Mouse (Mus musculus) liver, adult 2 months (tissue): ENCODE measurements around the gene Syne2. TPM values are rescaled to one million over a fixed set of nuclear protein-coding genes. Genes with fewer than 3 reads are reported as not detected.

Experiments
- DNase-seq: peaks from one replicate; pipeline ENCODE4 v3.0.0-alpha.2; 2011; ENCODE audit warnings: low read depth, low spot score; ENCODE audit errors: extremely low read depth
- H3K27ac ChIP-seq: fragments of 200-500 bp; replicated peaks from 2 replicates; pipeline ENCODE4 v1.5.1; 2012; ENCODE audit warnings: low read depth, mild to moderate bottlenecking, control low read depth, inconsistent platforms, low read length; ENCODE audit not compliant: insufficient read depth
- H3K27me3 ChIP-seq: fragments of 200-500 bp; 2 replicates; pipeline ENCODE4 v1.6.1; 2012; ENCODE audit warnings: mild to moderate bottlenecking, moderate library complexity, low read length, inconsistent platforms; ENCODE audit not compliant: control insufficient read depth, insufficient read depth
- H3K36me3 ChIP-seq: fragments of 200-500 bp; 2 replicates; pipeline ENCODE4 v1.6.1; 2012; ENCODE audit warnings: low read length, inconsistent platforms; ENCODE audit not compliant: control insufficient read depth, insufficient read depth
- H3K4me1 ChIP-seq: fragments of 200-500 bp; 2 replicates; pipeline ENCODE4 v1.6.1; 2011; ENCODE audit warnings: low read length; ENCODE audit not compliant: control insufficient read depth, insufficient read depth
- H3K4me3 ChIP-seq: fragments of 200-500 bp; 2 replicates; pipeline ENCODE4 v1.5.1; 2011; ENCODE audit warnings: low read depth, mild to moderate bottlenecking, control low read depth, low read length, moderate library complexity; ENCODE audit not compliant: insufficient read depth
- H3K79me2 ChIP-seq: fragments of 200-500 bp; 2 replicates; pipeline ENCODE4 v1.6.1; 2012; ENCODE audit warnings: inconsistent platforms, mild to moderate bottlenecking, low read length, moderate library complexity; ENCODE audit not compliant: control insufficient read depth, insufficient read depth
- H3K9ac ChIP-seq: fragments of 200-500 bp; 2 replicates; pipeline ENCODE4 v1.6.1; 2012; ENCODE audit warnings: low read depth, mild to moderate bottlenecking, control low read depth, inconsistent platforms, low read length
- CTCF ChIP-seq: fragments of 200-500 bp; IDR thresholded peaks from 2 replicates; pipeline ENCODE4 v1.5.1; 2011; ENCODE audit warnings: low read depth, low read length, control low read depth
- POLR2A ChIP-seq: fragments of 200-500 bp; IDR thresholded peaks from 2 replicates; pipeline ENCODE4 v1.6.1; 2011; ENCODE audit warnings: low read length, control low read depth; ENCODE audit not compliant: insufficient read depth; ENCODE audit errors: extremely low read depth
- WGBS: fragments of 180-500 bp; shearing (Covaris S2); methylation state at CpG from one replicate; pipeline ENCODE4 v1.1.7; 2018; 5-methylcytosine and 5-hydroxymethylcytosine counted together
- polyA plus RNA-seq: library from polyadenylated mRNA; depleted of rRNA; stranded (reverse); fragments of >200 nt; gene quantifications from 2 replicates; pipeline ENCODE4 v1.2.3, GENCODE M21; 2012
- total RNA-seq: library from RNA; depleted of rRNA; stranded (reverse); fragments of >200 nt; gene quantifications from 2 replicates; pipeline ENCODE4 v1.2.3, GENCODE M21; 2014

Gene Syne2
- total and polyA plus RNA-seq, 2 experiments: 12.0 to 31.3 TPM

DNA sequence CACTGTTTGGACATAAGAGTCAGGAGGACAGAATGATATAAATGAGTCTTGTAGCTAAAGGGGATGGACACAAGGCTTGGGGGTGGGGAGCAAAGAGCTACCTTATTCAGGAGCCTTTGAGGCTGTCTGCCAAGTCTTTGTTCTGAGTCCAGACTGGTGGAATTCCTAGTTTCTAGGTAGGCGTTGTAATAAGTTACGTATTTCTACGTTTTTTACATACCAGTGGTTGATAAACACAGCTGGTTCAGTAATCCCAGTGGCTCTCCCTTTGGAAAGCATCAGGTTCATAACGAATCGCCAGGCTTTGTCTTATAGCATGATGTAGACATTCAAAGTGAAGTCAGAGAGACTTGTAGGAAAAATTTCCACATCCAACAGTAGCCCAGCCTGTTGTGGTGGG is 161.1 kb downstream of the Syne2 start:
- H3K27ac ChIP-seq: no peak overlapping the region
- H3K4me1 ChIP-seq: no peaks in the 10 kb centered on the region
- peaks cover 24% of the 10 kb centered on the region for H3K36me3 ChIP-seq
- TF ChIP-seq POLR2A: no peak
- TF ChIP-seq CTCF: no peak
- no peak overlapping the region for H3K4me3 ChIP-seq
- no peaks in the 10 kb centered on the region for H3K27me3 ChIP-seq
- DNase-seq: no peak
- H3K79me2 ChIP-seq: no peaks in the 10 kb centered on the region
- H3K9ac ChIP-seq: no peak overlapping the region
- WGBS: 94% methylated on average over 5 of the region's 5 CpGs

- Histone ChIP-seq H3K27ac (no peak overlapping the region), H3K36me3 (peaks cover 31% of the 10 kb centered on the region), H3K4me3 (no peak overlapping the region), H3K79me2 (no peaks in the 10 kb centered on the region), H3K4me1 (no peaks in the 10 kb centered on the region), H3K27me3 (no peaks in the 10 kb centered on the region), H3K9ac (no peak overlapping the region)
- TF ChIP-seq POLR2A (no peak), CTCF (no peak)
- 87% methylated on average over 8 of the region's 8 CpGs for WGBS
- DNase-seq: no peak
Observed at GRCm38 (mm10) chr12:75983336-75983735, 165.4 kb downstream of the Syne2 start.

GRCm38 (mm10) chr12:75992226-75992858 is 174.4 kb downstream of the Syne2 start:
- no peaks in the 10 kb centered on the region for H3K27me3 ChIP-seq
- no peak overlapping the region for H3K4me3 ChIP-seq
- H3K27ac ChIP-seq: no peak overlapping the region
- H3K79me2 ChIP-seq: no peaks in the 10 kb centered on the region
- H3K4me1 ChIP-seq: no peaks in the 10 kb centered on the region
- WGBS: 91% methylated on average over 10 of the region's 10 CpGs
- TF ChIP-seq POLR2A: no peak
- H3K36me3 ChIP-seq: peaks cover 48% of the 10 kb centered on the region
- no peak for DNase-seq
- H3K9ac ChIP-seq: no peak overlapping the region

DNA sequence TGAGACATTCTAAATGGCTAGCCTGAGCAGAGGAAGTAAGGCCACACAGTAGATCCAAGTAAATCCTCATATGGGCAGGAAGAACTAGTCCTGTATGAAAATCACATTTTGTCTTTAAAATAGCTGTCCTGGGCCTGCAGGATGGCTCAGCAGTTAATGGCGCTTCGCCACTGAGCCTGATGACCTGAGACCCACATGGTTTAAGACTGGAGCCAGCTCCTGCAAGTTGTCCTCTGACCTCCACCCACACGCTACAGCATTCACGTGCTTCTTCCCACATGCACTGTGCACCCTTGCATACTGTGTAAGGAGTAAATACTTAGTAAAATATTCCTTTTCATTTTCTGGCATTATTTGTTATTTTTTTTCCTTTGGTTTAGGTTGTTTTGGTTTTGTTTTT is 175.0 kb downstream of the Syne2 start:
- TF ChIP-seq CTCF (no peak), POLR2A (no peak)
- H3K36me3 ChIP-seq: peaks cover 51% of the 10 kb centered on the region
- H3K27ac ChIP-seq: no peak overlapping the region
- no peak overlapping the region for H3K4me3 ChIP-seq
- no peak for DNase-seq
- WGBS: 78% methylated on average over 4 of the region's 4 CpGs
- H3K79me2 ChIP-seq: no peaks in the 10 kb centered on the region
- H3K9ac ChIP-seq: no peak overlapping the region
- no peaks in the 10 kb centered on the region for H3K27me3 ChIP-seq
- H3K4me1 ChIP-seq: no peaks in the 10 kb centered on the region

DNA sequence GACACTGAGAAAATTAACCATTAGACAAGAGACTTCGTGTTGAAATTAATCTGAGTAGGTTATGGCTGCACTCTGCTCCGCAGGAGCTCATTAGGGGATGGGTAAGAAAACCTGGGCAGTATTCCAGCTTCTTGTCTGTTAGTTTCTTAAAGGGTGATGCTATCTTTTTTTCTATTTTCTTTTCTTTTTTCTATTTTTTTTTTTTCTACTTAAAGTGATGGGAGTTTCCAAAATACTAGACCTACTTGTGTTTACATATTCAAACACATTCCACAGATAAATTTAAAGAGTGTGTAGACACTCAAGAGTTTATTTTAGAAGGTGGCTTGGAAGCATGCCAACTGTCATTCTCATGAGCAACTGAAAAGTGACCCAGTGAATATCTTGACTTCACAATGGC is 177.2 kb downstream of the Syne2 start:
- Histone ChIP-seq H3K27ac (no peak overlapping the region), H3K9ac (no peak overlapping the region), H3K27me3 (no peaks in the 10 kb centered on the region), H3K4me3 (no peak overlapping the region), H3K4me1 (no peaks in the 10 kb centered on the region), H3K36me3 (peaks cover 48% of the 10 kb centered on the region), H3K79me2 (no peaks in the 10 kb centered on the region)
- DNase-seq: no peak
- TF ChIP-seq POLR2A (no peak), CTCF (no peak)
- 53% methylated on average over 2 of the region's 2 CpGs for WGBS

- TF ChIP-seq POLR2A: no peak
- no peak for TF ChIP-seq CTCF
- no peak overlapping the region for H3K9ac ChIP-seq
- H3K79me2 ChIP-seq: no peaks in the 10 kb centered on the region
- no peak overlapping the region for H3K27ac ChIP-seq
- WGBS: 76% methylated on average over 5 of the region's 5 CpGs
- H3K4me1 ChIP-seq: no peaks in the 10 kb centered on the region
- no peak overlapping the region for H3K4me3 ChIP-seq
- H3K27me3 ChIP-seq: no peaks in the 10 kb centered on the region
- DNase-seq: peak; percentile 21
- peaks cover 43% of the 10 kb centered on the region for H3K36me3 ChIP-seq
Observed at GRCm38 (mm10) chr12:75997547-75997946, 179.6 kb downstream of the Syne2 start.
